Mouse (Mus musculus): ENCODE results near the gene Bhlha9. TPM values are rescaled to one million over a fixed set of nuclear protein-coding genes. Genes with fewer than 3 reads are reported as not detected.

Bhlha9 gene
- polyA plus RNA-seq (2014; fragmentation: Nextera tagmentation; extraction: Ambion mirVana): not detected in 2 replicates

- peaks cover 54% of the 10 kb centered on the region for H3K27me3 ChIP-seq (ENCODE audit: control insufficient read depth, insufficient read depth, low read length)
- H3K4me1 ChIP-seq (replicated peaks; ENCODE audit: control insufficient read depth, insufficient read depth, low read length): peaks cover 2% of the 10 kb centered on the region; the same call in 1 of the 2 replicates
- no peaks in the 10 kb centered on the region for H3K9me3 ChIP-seq (ENCODE audit: control insufficient read depth, low read length)
- WGBS: 56% methylated on average over 15 of the region's 15 CpGs
- ATAC-seq (replicated peaks; ENCODE audit: low FRiP score) (no peak), DNase-seq (ENCODE audit: low spot score) (no peak)
- no peak within 1 kb of the TSS for H3K27ac ChIP-seq (ENCODE audit: low read depth, low read length)
- H3K36me3 ChIP-seq (ENCODE audit: control insufficient read depth, insufficient read depth, low read length): no peaks in the 10 kb centered on the region
- peak within 1 kb of the TSS; percentile 15 for H3K4me3 ChIP-seq (ENCODE audit: low read depth, low read length)
- H3K4me2 ChIP-seq (ENCODE audit: low read depth, low read length, severe bottlenecking): peak within 1 kb of the TSS; percentile 51
- no peak within 1 kb of the TSS for H3K9ac ChIP-seq (ENCODE audit: low read length)
Measured at GRCm38 (mm10) chr11:76671871-76672475, at the start of gene Bhlha9. TSS of gene Bhlha9 (plus strand) at chr11:76672470.

GRCm38 (mm10) chr11:76622566-76623205, 49.6 kb upstream of the Bhlha9 start:
- Histone ChIP-seq H3K4me3 (ENCODE audit: low read depth, low read length) (peak overlapping the region; percentile 58), H3K27me3 (ENCODE audit: control insufficient read depth, insufficient read depth, low read length) (peaks cover 18% of the 10 kb centered on the region), H3K4me1 (replicated peaks; ENCODE audit: control insufficient read depth, insufficient read depth, low read length) (peaks cover 6% of the 10 kb centered on the region; the same call in 1 of the 2 replicates), H3K9ac (ENCODE audit: low read length) (peak overlapping the region; percentile 61), H3K27ac (ENCODE audit: low read depth, low read length) (no peak overlapping the region), H3K4me2 (ENCODE audit: low read depth, low read length, severe bottlenecking) (peak overlapping the region; percentile 99), H3K36me3 (ENCODE audit: control insufficient read depth, insufficient read depth, low read length) (no peaks in the 10 kb centered on the region), H3K9me3 (ENCODE audit: control insufficient read depth, low read length) (no peaks in the 10 kb centered on the region)
- DNase-seq (ENCODE audit: low spot score) (peak; percentile 74), ATAC-seq (replicated peaks; ENCODE audit: low FRiP score) (0 out of 2 replicates have a peak, but pooled peaks have one; percentile 53)
- WGBS: under 1% methylated on average over 64 of the region's 66 CpGs

DNA sequence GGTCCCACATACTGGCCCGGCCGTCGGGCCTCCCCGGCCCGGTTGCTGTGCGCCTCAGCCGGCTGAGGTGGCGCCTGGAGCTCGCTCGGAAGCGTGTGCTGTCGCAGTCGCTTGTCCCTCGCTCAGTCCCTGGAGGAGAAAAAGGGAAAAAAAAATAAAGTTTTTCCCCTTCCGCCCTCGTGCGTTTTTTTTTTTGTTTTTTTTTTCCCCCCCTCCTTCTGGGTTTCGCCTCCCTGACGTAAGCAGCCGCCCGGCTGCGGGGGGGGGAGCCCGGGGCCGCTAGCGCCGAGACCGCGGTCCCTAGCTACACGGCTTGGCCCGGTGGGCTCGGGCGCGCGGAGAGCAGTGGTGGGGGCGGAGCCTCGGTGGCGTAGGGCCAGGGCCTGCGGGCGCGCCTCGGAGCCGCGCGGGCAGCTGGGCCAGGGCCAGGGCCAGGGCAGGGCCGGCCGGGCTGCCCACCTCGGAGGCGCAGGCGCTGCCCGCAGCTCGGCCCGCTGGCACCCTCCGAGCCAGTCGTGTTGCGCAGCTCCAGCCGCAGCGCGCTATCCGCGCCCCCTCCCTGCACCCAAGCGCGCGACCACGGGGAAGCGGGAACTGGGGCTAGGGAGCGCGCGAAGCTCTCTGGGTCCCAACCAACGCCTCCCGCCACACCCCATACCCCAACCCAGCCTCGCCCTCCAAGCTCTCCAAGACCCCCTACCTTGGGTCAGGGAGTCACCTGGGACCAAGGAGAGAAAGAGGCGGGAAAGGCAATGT, 48.9 kb upstream of the Bhlha9 start:
- Histone ChIP-seq H3K4me3 (ENCODE audit: low read depth, low read length) (peak overlapping the region; percentile 58), H3K36me3 (ENCODE audit: control insufficient read depth, insufficient read depth, low read length) (no peaks in the 10 kb centered on the region), H3K4me2 (ENCODE audit: low read depth, low read length, severe bottlenecking) (peak overlapping the region; percentile 99), H3K27ac (ENCODE audit: low read depth, low read length) (no peak overlapping the region), H3K9me3 (ENCODE audit: control insufficient read depth, low read length) (no peaks in the 10 kb centered on the region), H3K9ac (ENCODE audit: low read length) (peak overlapping the region; percentile 61), H3K27me3 (ENCODE audit: control insufficient read depth, insufficient read depth, low read length) (peaks cover 18% of the 10 kb centered on the region), H3K4me1 (replicated peaks; ENCODE audit: control insufficient read depth, insufficient read depth, low read length) (peaks cover 6% of the 10 kb centered on the region; the same call in 1 of the 2 replicates)
- ATAC-seq (replicated peaks; ENCODE audit: low FRiP score): peak; percentile 89
- peak; percentile 85 for DNase-seq (ENCODE audit: low spot score)
- WGBS: under 1% methylated on average over 68 of the region's 72 CpGs

DNA sequence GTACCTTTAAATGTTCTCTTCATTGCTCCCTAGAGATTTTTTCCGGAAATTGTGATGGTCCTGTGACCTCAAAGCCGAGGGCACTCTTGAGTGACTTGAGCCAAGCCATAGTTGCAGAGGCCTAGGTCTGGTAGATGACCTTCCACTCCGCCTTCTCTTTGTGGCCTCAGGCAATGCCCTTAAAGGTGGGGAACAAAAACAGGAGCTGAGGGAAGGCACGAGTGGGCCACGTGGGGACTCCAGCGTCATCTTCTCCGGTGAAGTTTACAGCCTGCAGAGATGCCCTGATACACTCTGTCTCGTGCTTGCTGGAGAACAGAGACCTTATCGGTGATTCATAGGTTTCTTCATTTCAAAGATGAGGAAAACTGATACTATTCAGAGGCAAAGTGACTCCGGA, 48.2 kb upstream of the Bhlha9 start:
- WGBS: 60% methylated on average over 10 of the region's 10 CpGs
- DNase-seq (ENCODE audit: low spot score) (no peak), ATAC-seq (replicated peaks; ENCODE audit: low FRiP score) (peak; percentile 31; the same call in 1 of the 2 replicates)
- H3K9ac ChIP-seq (ENCODE audit: low read length): no peak overlapping the region
- no peak overlapping the region for H3K4me2 ChIP-seq (ENCODE audit: low read depth, low read length, severe bottlenecking)
- H3K9me3 ChIP-seq (ENCODE audit: control insufficient read depth, low read length): no peaks in the 10 kb centered on the region
- no peak overlapping the region for H3K4me3 ChIP-seq (ENCODE audit: low read depth, low read length)
- H3K27me3 ChIP-seq (ENCODE audit: control insufficient read depth, insufficient read depth, low read length): peaks cover 18% of the 10 kb centered on the region
- no peaks in the 10 kb centered on the region for H3K36me3 ChIP-seq (ENCODE audit: control insufficient read depth, insufficient read depth, low read length)
- peaks cover 6% of the 10 kb centered on the region; the same call in 1 of the 2 replicates for H3K4me1 ChIP-seq (replicated peaks; ENCODE audit: control insufficient read depth, insufficient read depth, low read length)
- H3K27ac ChIP-seq (ENCODE audit: low read depth, low read length): no peak overlapping the region

- peaks cover 18% of the 10 kb centered on the region for H3K27me3 ChIP-seq (ENCODE audit: control insufficient read depth, insufficient read depth, low read length)
- ATAC-seq (replicated peaks; ENCODE audit: low FRiP score) (no peak), DNase-seq (ENCODE audit: low spot score) (no peak)
- H3K9me3 ChIP-seq (ENCODE audit: control insufficient read depth, low read length): no peaks in the 10 kb centered on the region
- 85% methylated on average over 3 of the region's 3 CpGs for WGBS
- no peaks in the 10 kb centered on the region for H3K36me3 ChIP-seq (ENCODE audit: control insufficient read depth, insufficient read depth, low read length)
- H3K4me2 ChIP-seq (ENCODE audit: low read depth, low read length, severe bottlenecking): no peak overlapping the region
- no peak overlapping the region for H3K27ac ChIP-seq (ENCODE audit: low read depth, low read length)
- no peak overlapping the region for H3K9ac ChIP-seq (ENCODE audit: low read length)
- H3K4me1 ChIP-seq (replicated peaks; ENCODE audit: control insufficient read depth, insufficient read depth, low read length): peaks cover 6% of the 10 kb centered on the region; the same call in 1 of the 2 replicates
- H3K4me3 ChIP-seq (ENCODE audit: low read depth, low read length): no peak overlapping the region
Measured at GRCm38 (mm10) chr11:76624881-76625280, 47.4 kb upstream of the Bhlha9 start.

- H3K9ac ChIP-seq (ENCODE audit: low read length): no peak overlapping the region
- H3K9me3 ChIP-seq (ENCODE audit: control insufficient read depth, low read length): no peaks in the 10 kb centered on the region
- H3K36me3 ChIP-seq (ENCODE audit: control insufficient read depth, insufficient read depth, low read length): no peaks in the 10 kb centered on the region
- no peaks in the 10 kb centered on the region for H3K4me1 ChIP-seq (replicated peaks; ENCODE audit: control insufficient read depth, insufficient read depth, low read length)
- H3K4me3 ChIP-seq (ENCODE audit: low read depth, low read length): no peak overlapping the region
- H3K4me2 ChIP-seq (ENCODE audit: low read depth, low read length, severe bottlenecking): no peak overlapping the region
- H3K27me3 ChIP-seq (ENCODE audit: control insufficient read depth, insufficient read depth, low read length): 0 out of 2 replicates have a peak, but pooled peaks cover 2% of the 10 kb centered on the region
- ATAC-seq (replicated peaks; ENCODE audit: low FRiP score): no peak
- no peak for DNase-seq (ENCODE audit: low spot score)
- 80% methylated on average over 5 of the region's 5 CpGs for WGBS
- no peak overlapping the region for H3K27ac ChIP-seq (ENCODE audit: low read depth, low read length)
Measured at GRCm38 (mm10) chr11:76628613-76629012, 43.7 kb upstream of the Bhlha9 start.

DNA sequence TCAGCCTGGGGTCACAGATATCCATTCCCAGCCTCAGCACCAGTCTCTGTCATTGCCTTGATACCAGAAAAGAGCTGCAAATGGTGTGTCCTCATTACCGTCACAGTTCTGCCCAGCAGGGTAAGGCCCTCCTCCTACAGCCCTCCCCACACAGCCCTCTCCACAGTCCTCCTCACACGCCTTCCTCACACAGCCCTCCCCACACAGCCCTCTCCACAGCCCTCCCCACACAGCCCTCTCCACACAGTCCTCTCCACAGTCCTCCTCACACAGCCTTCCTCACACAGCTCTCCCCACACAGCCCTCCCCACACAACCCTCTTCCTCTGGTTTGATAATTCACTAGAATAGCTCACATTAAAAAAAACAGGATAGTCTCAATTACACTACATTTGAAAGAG, 42.2 kb upstream of the Bhlha9 start:
- no peak overlapping the region for H3K4me2 ChIP-seq (ENCODE audit: low read depth, low read length, severe bottlenecking)
- H3K4me1 ChIP-seq (replicated peaks; ENCODE audit: control insufficient read depth, insufficient read depth, low read length): no peaks in the 10 kb centered on the region
- DNase-seq (ENCODE audit: low spot score) (no peak), ATAC-seq (replicated peaks; ENCODE audit: low FRiP score) (no peak)
- H3K4me3 ChIP-seq (ENCODE audit: low read depth, low read length): no peak overlapping the region
- no peaks in the 10 kb centered on the region for H3K36me3 ChIP-seq (ENCODE audit: control insufficient read depth, insufficient read depth, low read length)
- no peak overlapping the region for H3K9ac ChIP-seq (ENCODE audit: low read length)
- H3K27me3 ChIP-seq (ENCODE audit: control insufficient read depth, insufficient read depth, low read length): no peaks in the 10 kb centered on the region
- 29% methylated on average over 2 of the region's 2 CpGs for WGBS
- H3K9me3 ChIP-seq (ENCODE audit: control insufficient read depth, low read length): no peaks in the 10 kb centered on the region
- no peak overlapping the region for H3K27ac ChIP-seq (ENCODE audit: low read depth, low read length)

DNA sequence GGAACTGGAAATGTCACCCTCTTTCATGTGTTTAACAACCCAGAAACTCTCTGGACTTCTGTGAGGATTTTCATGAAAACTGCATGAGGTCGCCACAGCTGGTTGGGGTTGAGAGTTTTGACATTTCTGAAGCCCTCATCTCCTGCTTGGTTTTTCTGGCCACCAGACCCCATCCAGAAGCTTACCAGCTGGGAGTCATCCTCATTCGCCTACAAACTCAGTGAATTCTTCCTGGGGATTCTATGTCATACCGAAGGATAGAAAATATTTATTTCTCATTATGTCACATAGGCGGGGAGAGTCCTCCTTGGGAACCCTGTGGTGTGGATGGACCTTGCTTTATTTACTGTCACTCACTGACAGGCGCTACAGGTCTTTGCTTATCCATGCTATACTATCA, 41.8 kb upstream of the Bhlha9 start:
- Histone ChIP-seq H3K9ac (ENCODE audit: low read length) (no peak overlapping the region), H3K27ac (ENCODE audit: low read depth, low read length) (no peak overlapping the region), H3K36me3 (ENCODE audit: control insufficient read depth, insufficient read depth, low read length) (no peaks in the 10 kb centered on the region), H3K4me1 (replicated peaks; ENCODE audit: control insufficient read depth, insufficient read depth, low read length) (no peaks in the 10 kb centered on the region), H3K4me3 (ENCODE audit: low read depth, low read length) (no peak overlapping the region), H3K27me3 (ENCODE audit: control insufficient read depth, insufficient read depth, low read length) (no peaks in the 10 kb centered on the region), H3K4me2 (ENCODE audit: low read depth, low read length, severe bottlenecking) (no peak overlapping the region), H3K9me3 (ENCODE audit: control insufficient read depth, low read length) (no peaks in the 10 kb centered on the region)
- ATAC-seq (replicated peaks; ENCODE audit: low FRiP score) (no peak), DNase-seq (ENCODE audit: low spot score) (no peak)
- 85% methylated on average over 5 of the region's 5 CpGs for WGBS
